Mouse (Mus musculus) embryonic stem cell, embryonic (primary cell): Measurements from ENCODE around the gene Cog4.

Source experiments
- CTCF ChIA-PET, 4 experiments: fragments of 300-600 bp in 2 of 4; fragments of 350-600 bp in 2 of 4; sonication (Branson Sonifier 250); formaldehyde crosslinking; loops; one replicate each; lab custom pipeline; 2022; ENCODE audit warnings: inconsistent platforms in 2 of 4; lab: Charles Lee
- POLR2A ChIA-PET, 4 experiments: fragments of 300-600 bp in 2 of 4; fragments of 350-600 bp in 2 of 4; sonication (Branson Sonifier 250); formaldehyde crosslinking; loops; one replicate each; lab custom pipeline; 2022; ENCODE audit warnings: antibody characterized with exemption in 4 of 4, inconsistent platforms in 1 of 4; lab: Charles Lee

Gene Cog4

DNA sequence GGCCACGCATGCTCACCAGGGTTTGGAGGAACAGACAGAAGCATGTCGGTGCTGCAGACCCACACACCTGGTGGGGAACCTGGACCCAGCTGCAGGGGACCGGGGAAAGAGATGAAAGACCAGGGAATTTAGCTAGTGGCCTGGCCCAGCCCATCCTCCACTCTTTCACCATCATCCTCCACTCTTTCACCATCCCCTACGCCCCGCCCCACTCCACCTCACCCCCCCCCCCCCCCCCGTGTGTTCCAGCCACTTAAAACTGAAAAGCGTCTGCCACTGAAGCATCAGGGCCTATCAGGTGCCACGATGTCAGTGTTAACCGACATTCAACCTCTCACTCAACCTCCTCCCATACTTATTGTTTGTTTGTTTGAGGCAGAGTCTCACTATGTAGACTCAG is 48.9 kb downstream of the Cog4 start:
- CTCF ChIA-PET = interaction anchor here in 2 of 4 experiments (0.7 to 1.3 kb wide), 4 partner anchors 10 to 92 kb away, joined by 3 to 4 read pairs (median 3); partner anchors contain the start of gene Il34 (in 1 of the 2)

DNA sequence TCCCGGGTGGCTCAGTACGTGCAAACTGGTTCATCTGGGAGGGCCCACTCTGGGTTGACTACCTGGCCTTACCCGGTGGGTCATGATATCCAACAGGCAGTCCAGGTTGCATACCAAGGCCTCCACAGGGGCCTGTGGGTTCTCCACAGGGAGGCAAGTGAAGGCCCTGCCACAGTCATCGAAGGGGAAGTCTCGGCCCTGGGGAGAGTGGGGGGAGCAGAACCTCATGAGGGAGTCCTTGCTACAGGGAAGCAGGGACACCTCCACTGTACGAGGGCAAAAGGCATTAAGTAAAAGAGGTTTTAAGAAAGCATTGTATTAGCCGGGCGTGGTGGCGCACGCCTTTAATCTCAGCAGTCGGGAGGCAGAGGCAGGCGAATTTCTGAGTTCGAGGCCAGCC is 49.4 kb downstream of the Cog4 start:
- CTCF ChIA-PET = interaction anchor here in 1 of 4 experiments (0.7 to 1.3 kb wide), 2 partner anchors 10 to 90 kb away, joined by 3 read pairs; partner anchors contain the start of gene Il34
- POLR2A ChIA-PET = interaction anchor here in 3 of 4 experiments (0.7 to 1.9 kb wide), 9 partner anchors 9 to 374 kb away, joined by 3 to 8 read pairs (median 5); partner anchors contain the start of genes Aars (in 1 of the 3) and Sf3b3 (in 1 of the 3)

More for the DNA sequence above, 48.9 kb downstream of the Cog4 start:
- POLR2A ChIA-PET = interaction anchor here in 3 of 4 experiments (0.7 to 2.5 kb wide), 17 partner anchors 9 to 409 kb away, joined by 3 to 17 read pairs (median 4); partner anchors contain the start of genes Aars (in 1 of the 3) and Sf3b3 (in 1 of the 3)

DNA sequence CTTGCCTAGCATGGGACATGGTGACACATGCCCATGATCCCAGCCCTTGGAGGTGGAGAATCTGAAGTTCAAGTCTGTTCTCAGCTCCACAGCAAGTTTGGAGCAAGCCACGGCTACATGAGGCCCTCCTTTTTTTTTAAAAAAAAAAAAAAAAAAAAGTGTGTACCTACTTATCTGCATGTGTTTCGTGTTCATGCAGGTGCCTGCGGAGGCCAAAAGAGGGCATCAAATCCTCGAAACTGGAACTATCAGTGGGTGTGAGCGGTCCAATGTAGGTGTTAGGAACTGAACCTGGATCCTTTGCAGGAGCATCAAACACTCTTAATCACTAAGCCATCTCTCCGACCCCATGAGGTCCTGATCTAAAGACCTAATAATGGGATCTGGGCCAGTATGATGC is 51.1 kb downstream of the Cog4 start:
- ChIA-PET POLR2A (interaction anchor here in 3 of 4 experiments (0.6 to 1.1 kb wide), 9 partner anchors 30 to 203 kb away, joined by 3 to 4 read pairs (median 3); no protein-coding TSS in a partner anchor), CTCF (interaction anchor here in 2 of 4 experiments (0.6 to 0.7 kb wide), 5 partner anchors 85 to 268 kb away, joined by 3 to 6 read pairs (median 3); partner anchors contain the start of gene Exosc6 (in 1 of the 2))

DNA sequence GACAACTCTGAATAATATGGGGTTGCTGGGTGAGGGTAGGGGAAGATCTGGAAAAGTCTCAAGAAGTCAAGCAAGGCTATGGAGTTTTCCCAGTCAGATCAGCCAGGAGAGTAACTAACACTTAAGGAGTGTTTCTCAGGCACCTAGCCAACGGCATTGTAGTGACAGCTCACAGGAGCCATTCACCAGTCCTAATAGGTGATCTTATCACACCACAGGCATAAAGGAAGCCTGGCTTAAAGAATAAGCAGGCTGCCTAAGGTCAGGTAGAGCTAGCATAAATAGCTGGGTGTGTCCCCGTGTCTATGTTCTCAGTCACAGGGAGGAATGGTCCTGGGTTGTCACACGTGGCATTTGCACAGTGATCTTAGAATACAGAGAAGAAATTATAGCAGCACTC is 54.7 kb downstream of the Cog4 start:
- CTCF ChIA-PET = interaction anchor here in 3 of 4 experiments (0.6 to 1.1 kb wide), 4 partner anchors 16 to 151 kb away, joined by 3 to 7 read pairs (median 4); partner anchors contain the start of gene Ddx19a (in 1 of the 3)
- POLR2A ChIA-PET = interaction anchor here (0.7 to 2.2 kb wide), 23 partner anchors 8 to 1979 kb away, joined by 3 to 10 read pairs (median 4); partner anchors contain the start of genes St3gal2 (in 2 of the 4), Aars (in 1 of the 4), Exosc6 (in 1 of the 4) and Mtss1l (in 1 of the 4)

DNA sequence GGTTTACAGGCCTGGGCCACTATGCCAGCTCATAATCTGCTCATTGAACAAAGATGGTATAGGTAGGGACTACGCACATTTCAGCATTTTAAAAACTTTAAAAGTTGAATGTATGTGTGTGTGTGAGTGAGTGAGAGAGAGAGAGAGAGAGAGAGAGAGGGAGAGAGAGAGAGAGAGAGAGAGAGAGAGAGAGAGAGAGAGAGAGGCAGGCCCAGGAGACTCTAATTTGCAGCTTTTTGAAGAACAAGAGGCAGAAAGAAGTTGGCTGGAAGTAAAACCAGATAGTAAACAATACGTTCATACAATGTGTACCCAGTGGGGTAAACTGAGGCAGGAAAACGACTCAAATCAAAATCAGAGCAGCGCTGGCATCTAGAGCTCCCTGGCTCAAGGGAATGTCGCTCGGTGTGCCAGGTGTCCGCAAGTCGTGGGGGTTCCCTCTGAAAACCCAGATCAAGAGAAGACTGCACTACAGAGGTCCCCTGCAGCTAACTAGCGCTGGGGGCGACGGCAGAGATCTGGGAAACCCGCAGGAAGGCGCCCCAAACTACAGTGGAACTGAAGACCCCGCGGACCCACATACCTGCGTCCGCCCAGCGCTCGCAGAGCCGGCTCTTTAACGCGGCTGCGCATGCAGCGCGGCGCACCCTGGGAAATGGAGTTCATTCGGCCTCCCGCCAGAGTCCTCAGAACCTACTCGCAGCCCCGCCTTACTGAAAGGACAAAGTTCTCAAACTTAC is 55.6 kb downstream of the Cog4 start, which contains the start of gene Fuk:
TSS of gene Fuk (minus strand) at position 650 of the 740 bp plus-strand sequence.
- ChIA-PET CTCF (interaction anchor here (0.6 to 1.1 kb wide), 7 partner anchors 8 to 398 kb away, joined by 3 to 8 read pairs (median 3); partner anchors contain the start of genes Ddx19a (in 1 of the 4) and Rfwd3 (in 1 of the 4)), POLR2A (interaction anchor here in 3 of 4 experiments (0.6 to 2.2 kb wide), 29 partner anchors 9 to 462 kb away, joined by 3 to 10 read pairs (median 4); partner anchors contain the start of genes St3gal2 (in 2 of the 3), Aars (in 1 of the 3), Exosc6 (in 1 of the 3) and Mtss1l (in 1 of the 3))

DNA sequence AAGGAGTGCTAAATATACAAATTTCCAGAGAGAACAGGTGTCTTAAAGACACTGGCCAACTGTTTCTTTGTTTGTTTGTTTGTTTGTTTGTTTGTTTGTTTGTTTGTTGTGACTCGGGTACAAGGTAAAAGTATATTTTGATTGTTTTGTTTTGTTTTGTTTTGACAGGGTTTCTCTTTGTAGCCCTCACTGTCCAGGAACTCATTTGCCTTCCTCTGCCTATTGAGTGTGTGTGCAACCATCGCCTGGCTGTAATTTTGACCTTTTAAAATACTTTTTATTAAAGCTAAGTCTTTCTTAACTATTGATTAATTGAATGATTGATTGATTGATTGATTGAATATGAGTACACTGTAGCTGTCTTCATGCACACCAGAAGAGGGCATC is 56.2 kb downstream of the Cog4 start:
- POLR2A ChIA-PET = interaction anchor here in 3 of 4 experiments (0.7 to 2.2 kb wide), 14 partner anchors 15 to 462 kb away, joined by 3 to 10 read pairs (median 4); partner anchors contain the start of genes Exosc6 (in 1 of the 3) and Sf3b3 (in 1 of the 3)
- CTCF ChIA-PET = interaction anchor here in 3 of 4 experiments (0.6 to 1.1 kb wide), 3 partner anchors 10 to 397 kb away, joined by 3 to 8 read pairs (median 3); partner anchors contain the start of gene Rfwd3 (in 1 of the 3)

DNA sequence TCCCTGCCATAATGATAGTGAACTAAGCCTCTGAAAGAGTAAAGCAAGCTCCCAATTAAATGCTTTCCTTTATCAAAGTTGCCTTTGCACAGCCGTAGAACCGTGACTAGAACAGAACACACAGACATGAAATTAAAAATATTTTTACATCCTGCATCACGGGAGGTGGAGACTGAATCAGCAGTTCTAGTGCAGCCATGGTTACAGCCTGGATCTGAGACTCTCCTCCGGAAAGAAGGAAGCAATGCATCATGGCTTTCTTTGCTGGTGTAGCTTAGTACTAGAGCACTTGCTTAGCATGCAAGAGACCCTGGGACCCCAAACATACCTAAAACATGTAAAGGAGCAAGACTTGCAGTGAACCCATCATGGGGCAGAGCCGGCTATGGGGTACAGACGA is 59.0 kb downstream of the Cog4 start:
- POLR2A ChIA-PET = interaction anchor here in 2 of 4 experiments (0.6 to 1.9 kb wide), 4 partner anchors 12 to 76 kb away, joined by 5 to 7 read pairs (median 6); partner anchors contain the start of gene St3gal2 (in 2 of the 2)
- CTCF ChIA-PET = interaction anchor here in 2 of 4 experiments (0.5 to 0.9 kb wide), 2 partner anchors 156 to 183 kb away, joined by 3 to 8 read pairs; no protein-coding TSS in a partner anchor

DNA sequence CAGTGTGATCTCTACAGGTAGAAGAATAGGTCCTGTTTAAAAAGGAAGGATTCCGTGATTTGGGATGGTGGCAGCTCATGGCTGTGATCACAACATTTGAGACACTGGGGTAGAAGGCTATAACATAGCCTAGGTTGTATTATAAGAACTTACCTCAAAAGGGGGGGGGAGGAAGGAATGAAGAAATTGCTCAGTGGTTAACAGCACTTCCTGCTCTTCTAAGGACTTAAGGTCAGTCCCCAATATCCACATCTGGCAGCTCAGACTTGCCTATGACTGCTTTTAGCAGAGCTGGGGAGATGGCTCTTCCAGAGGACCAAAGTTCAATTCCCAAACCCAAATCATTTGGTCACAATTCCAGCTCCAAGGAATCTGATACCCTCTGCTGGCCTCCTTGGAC is 60.3 kb downstream of the Cog4 start:
- ChIA-PET POLR2A (interaction anchor here in 2 of 4 experiments (1.4 to 1.9 kb wide), 5 partner anchors 10 to 289 kb away, joined by 3 to 7 read pairs (median 6); partner anchors contain the start of genes St3gal2 (in 2 of the 2) and Vac14 (in 1 of the 2)), CTCF (no interaction called here)

DNA sequence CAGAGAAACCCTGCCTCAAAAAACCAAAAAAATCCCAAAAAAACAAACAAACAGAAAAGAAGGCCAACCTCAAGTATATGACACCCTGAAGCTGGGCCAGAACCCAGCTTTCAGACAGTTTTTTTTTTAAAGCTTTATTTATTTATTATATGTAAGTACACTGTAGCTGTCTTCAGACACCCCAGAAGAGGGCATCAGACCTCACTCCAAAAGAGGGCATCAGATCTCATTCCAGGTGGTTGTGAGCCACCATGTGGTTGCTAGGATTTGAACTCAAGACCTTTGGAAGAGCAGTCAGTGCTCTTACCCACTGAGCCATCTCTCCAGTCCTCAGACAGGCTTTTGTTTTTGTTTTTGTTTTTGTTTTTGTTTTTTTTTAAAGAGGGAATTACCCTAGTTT is 63.5 kb downstream of the Cog4 start:
- CTCF ChIA-PET = interaction anchor here in 1 of 4 experiments (0.6 kb wide), 1 partner anchor 33 kb away, joined by 3 read pairs; no protein-coding TSS in a partner anchor
- POLR2A ChIA-PET = interaction anchor here in 1 of 4 experiments (2.9 kb wide), 1 partner anchor 9 kb away, joined by 11 read pairs; the partner anchor contains the start of gene St3gal2

DNA sequence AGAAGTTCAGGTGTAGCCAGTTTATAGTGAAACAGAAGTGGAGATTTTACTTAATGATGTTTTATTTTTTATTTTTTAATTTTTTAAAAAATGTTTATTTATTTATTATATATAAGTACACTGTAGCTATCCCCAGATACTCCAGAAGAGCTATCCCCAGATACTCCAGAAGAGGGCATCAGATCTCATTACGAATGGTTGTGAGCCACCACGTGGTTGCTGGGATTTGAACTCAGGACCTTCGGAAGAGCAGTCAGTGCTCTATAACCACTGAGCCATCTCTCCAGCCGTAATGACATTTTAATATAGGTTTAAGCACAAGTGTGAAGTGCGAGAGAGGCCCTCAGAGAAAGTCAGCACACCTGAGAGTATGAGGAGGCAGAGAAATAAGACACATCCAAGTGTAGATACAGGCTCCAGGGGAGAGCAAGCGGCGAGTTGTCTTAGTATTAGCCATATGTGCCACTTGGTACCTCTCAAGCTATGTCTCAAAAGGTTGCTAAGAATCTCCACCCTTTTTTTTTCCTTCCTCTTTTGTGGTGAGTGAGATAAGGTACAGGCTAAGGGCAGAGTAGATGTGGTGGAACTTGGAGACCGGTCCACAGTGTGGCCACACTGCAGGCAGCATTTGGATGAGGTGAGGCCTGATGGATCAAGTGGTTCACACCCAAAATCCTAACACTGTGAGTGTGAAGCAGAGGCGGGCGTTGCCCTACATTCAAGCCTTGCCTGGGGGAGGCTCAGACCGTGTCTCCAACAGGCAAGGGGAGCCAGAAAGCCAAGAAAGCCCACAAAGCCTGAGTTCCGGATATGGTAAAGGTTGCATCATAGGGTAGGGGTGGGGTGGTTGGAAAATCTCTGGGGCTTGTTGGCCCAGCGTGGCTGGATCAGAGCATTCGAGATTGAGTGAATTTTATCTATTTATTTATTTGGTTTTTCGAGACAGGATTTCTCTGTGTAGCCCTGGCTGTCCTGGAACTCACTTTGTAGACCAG is 65.5 kb downstream of the Cog4 start:
- ChIA-PET POLR2A (interaction anchor here in 3 of 4 experiments (0.6 to 1.4 kb wide), 6 partner anchors 23 to 392 kb away, joined by 3 read pairs; no protein-coding TSS in a partner anchor), CTCF (interaction anchor here in 3 of 4 experiments (0.6 to 1.3 kb wide), 6 partner anchors 8 to 850 kb away, joined by 3 to 4 read pairs (median 3); partner anchors contain the start of gene St3gal2 (in 1 of the 3))

DNA sequence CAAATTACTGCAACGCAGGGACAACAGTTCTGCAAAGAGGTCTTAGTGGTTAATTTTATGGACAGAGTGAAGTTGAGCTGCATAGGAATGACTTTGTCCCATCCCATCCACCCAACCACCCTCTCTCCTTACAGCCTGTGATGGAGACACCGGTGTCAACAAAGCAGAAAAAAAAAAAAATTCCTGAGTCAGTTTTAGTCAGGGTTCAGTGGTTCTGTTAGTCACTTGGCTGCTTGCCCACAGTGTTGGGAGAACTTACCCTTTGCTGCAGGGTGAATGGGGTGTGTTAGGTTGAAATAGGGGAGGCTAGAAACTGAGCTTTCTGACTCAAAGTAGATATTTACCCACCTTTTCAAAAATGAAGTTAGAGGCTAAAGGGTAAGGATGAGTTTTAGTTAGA is 71.0 kb downstream of the Cog4 start:
- ChIA-PET POLR2A (interaction anchor here in 2 of 4 experiments (0.5 to 3.1 kb wide), 12 partner anchors 9 to 330 kb away, joined by 3 to 11 read pairs (median 4); partner anchors contain the start of gene Sf3b3 (in 1 of the 2)), CTCF (no interaction called here)

DNA sequence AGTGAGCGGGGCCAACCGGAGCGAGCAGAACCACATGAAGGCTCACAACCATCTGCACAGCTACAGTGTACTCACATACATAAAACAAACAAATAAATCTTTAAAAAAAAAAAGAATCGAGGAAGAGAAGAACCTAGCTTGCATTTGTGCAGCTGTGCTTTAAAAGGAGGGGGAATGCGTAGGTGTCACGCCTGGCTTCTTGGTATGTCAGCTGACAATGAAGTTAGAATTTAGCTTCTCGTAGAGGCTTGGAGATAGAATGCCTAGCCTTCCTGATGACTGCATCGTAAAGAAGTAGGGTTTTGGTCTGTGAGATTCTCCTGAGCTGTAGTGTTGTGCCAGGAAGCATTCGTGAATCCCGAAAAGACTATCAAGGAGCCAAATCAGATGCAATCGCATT is 71.6 kb downstream of the Cog4 start:
- POLR2A ChIA-PET = interaction anchor here in 3 of 4 experiments (0.5 to 3.2 kb wide), 18 partner anchors 9 to 310 kb away, joined by 3 to 25 read pairs (median 4); partner anchors contain the start of gene Sf3b3 (in 1 of the 3)
- CTCF ChIA-PET = no interaction called here

DNA sequence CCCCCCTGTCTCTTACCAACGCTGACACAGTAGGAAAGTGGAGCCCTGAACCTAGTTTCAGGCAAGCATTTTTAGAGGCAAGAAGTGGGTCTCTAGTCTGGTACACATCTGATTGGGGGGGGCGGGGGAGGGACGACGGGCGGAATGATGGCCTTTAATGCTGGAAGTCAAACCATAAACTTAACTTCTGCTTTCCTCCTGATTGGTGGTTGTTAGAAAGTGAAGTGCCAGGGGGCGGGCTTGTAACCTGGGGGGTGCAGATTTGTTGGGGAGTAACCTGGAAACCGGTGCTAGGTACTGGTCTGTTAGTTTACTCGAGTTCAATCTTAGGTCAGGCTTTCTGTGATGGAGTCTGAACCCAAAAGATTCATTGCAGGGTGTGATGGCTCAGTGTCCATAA is 72.1 kb downstream of the Cog4 start:
- CTCF ChIA-PET = no interaction called here

DNA sequence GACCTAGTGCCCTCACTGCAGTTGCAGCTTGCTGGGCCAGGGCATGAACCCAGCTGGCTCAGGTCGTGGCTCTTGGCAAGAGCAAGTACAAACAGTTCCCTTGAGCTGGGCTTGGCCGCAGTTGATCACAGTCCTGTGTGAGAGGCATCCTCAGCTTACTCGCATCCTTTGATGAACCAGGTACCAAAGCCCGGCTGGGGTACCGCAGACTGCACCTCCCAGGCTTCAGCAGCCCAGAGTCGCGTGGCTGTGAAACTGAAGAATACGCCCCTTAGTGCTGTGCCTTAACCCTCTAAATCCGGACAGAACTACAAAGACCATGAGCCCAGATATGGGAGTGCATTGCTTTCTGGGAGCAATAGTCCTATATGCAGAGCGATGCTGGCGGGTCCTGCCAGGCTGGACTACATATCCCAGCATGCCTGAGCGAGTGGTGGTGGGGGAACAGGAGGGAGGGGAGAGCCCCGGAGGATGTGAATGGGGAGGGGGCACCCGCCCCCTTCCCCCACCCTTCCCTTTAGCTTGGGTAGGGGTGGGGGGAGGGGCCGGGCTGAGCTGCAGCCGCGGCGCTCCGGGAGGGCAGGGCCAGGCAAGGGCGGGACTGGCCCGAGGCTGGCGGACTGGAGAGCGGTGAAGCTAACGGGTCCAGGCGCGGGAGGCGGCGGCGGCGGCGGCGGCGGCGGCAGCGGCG is 73.1 kb downstream of the Cog4 start, which contains the start of gene St3gal2:
TSS of gene St3gal2 (plus strand) at position 582 of the 691 bp plus-strand sequence.
- CTCF ChIA-PET = interaction anchor here in 3 of 4 experiments (0.6 to 1.2 kb wide), 10 partner anchors 8 to 1227 kb away, joined by 3 to 13 read pairs (median 4); partner anchors contain the start of gene Ist1 (in 1 of the 3)
- POLR2A ChIA-PET = interaction anchor here in 3 of 4 experiments (0.5 to 3.2 kb wide), 41 partner anchors 8 to 872 kb away, joined by 3 to 25 read pairs (median 4); partner anchors contain the start of genes Sf3b3 (in 2 of the 3), Aars (in 1 of the 3), Cog4 (in 1 of the 3) and Ddx19a (in 1 of the 3)

More for the DNA sequence above, 72.1 kb downstream of the Cog4 start:
- POLR2A ChIA-PET = interaction anchor here in 3 of 4 experiments (0.5 to 3.2 kb wide), 19 partner anchors 10 to 310 kb away, joined by 3 to 25 read pairs (median 4); partner anchors contain the start of gene Sf3b3 (in 1 of the 3)
